13 mouse cellular contexts compared by ENCODE assay signal in the genomic region with DNA sequence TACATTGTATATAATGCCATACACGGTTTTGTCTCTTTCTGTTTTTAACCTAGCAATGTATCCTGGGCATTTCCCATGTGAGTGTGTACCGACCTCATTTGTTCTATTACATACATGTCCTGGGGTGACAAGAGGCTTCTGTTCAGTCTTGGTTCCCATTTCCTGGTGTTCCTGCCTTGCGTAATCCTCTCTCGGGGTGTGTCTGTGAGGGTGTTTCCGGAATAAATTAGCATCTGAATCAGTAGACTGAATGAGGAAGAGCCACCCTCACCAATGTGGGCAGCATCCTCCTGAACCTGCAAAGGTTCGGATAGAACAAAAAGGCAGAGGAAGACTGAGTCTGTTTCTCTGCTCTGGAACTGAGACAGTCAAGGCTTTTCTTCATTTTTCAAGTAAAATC.
A peak's percentile ranks its signal among the peaks of the same experiment; 100 is the strongest.
DNase-seq lines count a peak whose midpoint lies in the region; ATAC-seq and TF ChIP-seq lines count a peak whose summit lies in the region.
"Had no signal": no experiment of that assay in that cellular context is flagged by ENCODE, and none has a peak within 500 bp of the region (broad histone marks: within the 10 kb centered on the region; RNA-seq: fewer than 3 reads in every experiment).

No protein-coding gene starts in this region.

- TF ChIP-seq CTCF in lung, postnatal 0 days (IDR thresholded peaks at IDR 0.05) = no peak

- H3K36me3 ChIP-seq in kidney, embryonic 14.5 days (ENCODE audit: control insufficient read depth, insufficient read depth, low read length) = no peaks in the 10 kb centered on the region
- no peaks in the 10 kb centered on the region for H3K36me3 ChIP-seq in lung, postnatal 0 days (ENCODE audit: insufficient read depth, low read length)
- no peaks in the 10 kb centered on the region for H3K36me3 ChIP-seq in forebrain, embryonic 16.5 days (ENCODE audit: control insufficient read depth, insufficient read depth)
- H3K36me3 ChIP-seq in forebrain, embryonic 13.5 days (ENCODE audit: poor library complexity, severe bottlenecking) = no peaks in the 10 kb centered on the region
- H3K36me3 ChIP-seq: limb, embryonic 12.5 days; neural tube, embryonic 13.5 days had no signal

- H3K4me2 ChIP-seq in kidney, embryonic 14.5 days (replicated peaks; ENCODE audit: low read depth, low read length) = no peak overlapping the region
- H3K4me2 ChIP-seq in lung, postnatal 0 days (replicated peaks; ENCODE audit: low read depth, low read length) = no peak overlapping the region
- H3K4me2 ChIP-seq in forebrain, embryonic 16.5 days (ENCODE audit: low read length) = no peak overlapping the region
- no peak overlapping the region for H3K4me2 ChIP-seq in forebrain, embryonic 13.5 days
- H3K4me2 ChIP-seq: limb, embryonic 12.5 days; neural tube, embryonic 13.5 days had no signal

- peak; percentile 49 for TF ChIP-seq EP300 in lung, postnatal 0 days (IDR thresholded peaks at IDR 0.05)

- no peak for ATAC-seq in kidney, embryonic 14.5 days (ENCODE audit: low FRiP score, low TSS enrichment)
- peak; percentile 46; the same call in 1 of the 2 replicates for ATAC-seq in lung, postnatal 0 days
- ATAC-seq in forebrain, embryonic 16.5 days = no peak
- ATAC-seq in forebrain, embryonic 13.5 days = no peak

- H3K27ac ChIP-seq in kidney, embryonic 14.5 days (ENCODE audit: low read depth, low read length) = no peak overlapping the region
- no peak overlapping the region for H3K27ac ChIP-seq in lung, postnatal 0 days (ENCODE audit: low read length)
- H3K27ac ChIP-seq in forebrain, embryonic 16.5 days (ENCODE audit: low read length) = no peak overlapping the region
- H3K27ac ChIP-seq in forebrain, embryonic 13.5 days = no peak overlapping the region
- H3K27ac ChIP-seq: gastrocnemius, adult 2 months; limb, embryonic 12.5 days; neural tube, embryonic 13.5 days had no signal

- no peak overlapping the region for H3K9ac ChIP-seq in kidney, embryonic 14.5 days (ENCODE audit: low read depth, low read length)
- H3K9ac ChIP-seq in lung, postnatal 0 days (replicated peaks; ENCODE audit: low read depth) = no peak overlapping the region
- no peak overlapping the region for H3K9ac ChIP-seq in forebrain, embryonic 16.5 days (replicated peaks; ENCODE audit: low read depth, low read length)
- H3K9ac ChIP-seq in forebrain, embryonic 13.5 days = no peak overlapping the region
- H3K9ac ChIP-seq: limb, embryonic 12.5 days; neural tube, embryonic 13.5 days had no signal

- DNase-seq in kidney, adult 11 months = peak; percentile 4
- DNase-seq in right cerebral cortex, adult 2 months (ENCODE audit: low spot score in 2 of 2) = peak; percentile 41 to 54
- no peak for DNase-seq in right cerebral cortex, postnatal 4 days
- DNase-seq in lung, postnatal 0 days (ENCODE audit: low spot score) = peak; percentile 44
- no peak for DNase-seq in layer of hippocampus, postnatal 10 days (ENCODE audit: low spot score in 2 of 2)
- DNase-seq: cerebellum, postnatal 36 days; gastrocnemius, adult 2 months had no signal

- no peaks in the 10 kb centered on the region for H3K27me3 ChIP-seq in kidney, embryonic 14.5 days (ENCODE audit: control insufficient read depth, insufficient read depth, low read length)
- no peaks in the 10 kb centered on the region for H3K27me3 ChIP-seq in lung, postnatal 0 days (replicated peaks; ENCODE audit: insufficient read depth, low read length)
- H3K27me3 ChIP-seq in forebrain, embryonic 16.5 days (replicated peaks; ENCODE audit: control insufficient read depth, insufficient read depth, low read length) = no peaks in the 10 kb centered on the region
- H3K27me3 ChIP-seq in forebrain, embryonic 13.5 days = no peaks in the 10 kb centered on the region
- H3K27me3 ChIP-seq: limb, embryonic 12.5 days; neural tube, embryonic 13.5 days had no signal

- no peaks in the 10 kb centered on the region for H3K4me1 ChIP-seq in kidney, embryonic 14.5 days (ENCODE audit: control insufficient read depth, insufficient read depth, low read length)
- no peaks in the 10 kb centered on the region for H3K4me1 ChIP-seq in lung, postnatal 0 days (ENCODE audit: insufficient read depth, low read depth, low read length)
- H3K4me1 ChIP-seq in forebrain, embryonic 16.5 days (replicated peaks; ENCODE audit: control insufficient read depth, insufficient read depth, low read length) = no peaks in the 10 kb centered on the region
- no peaks in the 10 kb centered on the region for H3K4me1 ChIP-seq in forebrain, embryonic 13.5 days
- H3K4me1 ChIP-seq: limb, embryonic 12.5 days; neural tube, embryonic 13.5 days had no signal

- WGBS in kidney, embryonic 14.5 days = 62% methylated on average over 6 of the region's 6 CpGs
- WGBS in lung, postnatal 0 days = 58% methylated on average over 6 of the region's 6 CpGs
- WGBS in forebrain, embryonic 16.5 days = 57% methylated on average over 6 of the region's 6 CpGs
- WGBS in forebrain, embryonic 13.5 days = 57% methylated on average over 6 of the region's 6 CpGs

- no peaks in the 10 kb centered on the region for H3K9me3 ChIP-seq in kidney, embryonic 14.5 days (ENCODE audit: control insufficient read depth, low read length)
- H3K9me3 ChIP-seq in lung, postnatal 0 days (ENCODE audit: low read length) = no peaks in the 10 kb centered on the region
- no peaks in the 10 kb centered on the region for H3K9me3 ChIP-seq in forebrain, embryonic 16.5 days (ENCODE audit: control insufficient read depth, low read length)
- no peaks in the 10 kb centered on the region for H3K9me3 ChIP-seq in forebrain, embryonic 13.5 days (replicated peaks)
- H3K9me3 ChIP-seq: limb, embryonic 12.5 days; megakaryocyte, embryonic 14.5 days; neural tube, embryonic 13.5 days had no signal

- H3K4me3 ChIP-seq in kidney, embryonic 14.5 days (ENCODE audit: low read length) = no peak overlapping the region
- no peak overlapping the region for H3K4me3 ChIP-seq in lung, postnatal 0 days (ENCODE audit: low read depth, low read length)
- H3K4me3 ChIP-seq in forebrain, embryonic 16.5 days (replicated peaks; ENCODE audit: low read length) = no peak overlapping the region
- H3K4me3 ChIP-seq in forebrain, embryonic 13.5 days = no peak overlapping the region
- H3K4me3 ChIP-seq: gastrocnemius, adult 2 months; limb, embryonic 12.5 days; megakaryocyte, embryonic 14.5 days; neural tube, embryonic 13.5 days had no signal

Comparison
In these comparisons a context has a peak if more than half of its experiments do, and no peak if none do; other contexts are left out.
1. DNase-seq: peak in kidney, adult 11 months (single experiment), right cerebral cortex, adult 2 months (2 of 2) and lung, postnatal 0 days (single experiment); none in right cerebral cortex, postnatal 4 days (single experiment) and layer of hippocampus, postnatal 10 days (0 of 2).